In genomic region chr2:165387370-165387769, GRCm38 (mm10) we compare ENCODE assay signal across 8 mouse cellular contexts. TPM values are rescaled to one million over a fixed set of nuclear protein-coding genes. Genes with fewer than 3 reads are reported as not detected.
DNase-seq lines count a peak whose midpoint lies in the region; ATAC-seq lines count a peak whose summit lies in the region.

No protein-coding gene starts in this region.

- 14% methylated on average over 4 of the region's 4 CpGs for WGBS in heart, embryonic 14.5 days
- 8% methylated on average over 4 of the region's 4 CpGs for WGBS in hindbrain, embryonic 10.5 days
- WGBS in midbrain, embryonic 11.5 days = 4% methylated on average over 4 of the region's 4 CpGs

- peak overlapping the region; percentile 76 to 83 for H3K4me3 ChIP-seq in heart, embryonic 14.5 days (ENCODE audit: control insufficient read depth in 1 of 2, insufficient read depth in 1 of 2, low read depth in 1 of 2, low read length in 2 of 2)
- H3K4me3 ChIP-seq in hindbrain, embryonic 10.5 days = peak overlapping the region; percentile 64
- peak overlapping the region; percentile 82 for H3K4me3 ChIP-seq in midbrain, embryonic 11.5 days (ENCODE audit: low read depth, low read length)

- intact Hi-C loops in heart, postnatal 10 days (cut with DNase I) = no loop called here
- intact Hi-C loops in left cerebral cortex, postnatal 25 days (cut with DNase I) = no loop called here

- H3K27ac ChIP-seq in heart, embryonic 14.5 days (replicated peaks in 1 of 2; ENCODE audit: control insufficient read depth in 1 of 2, insufficient read depth in 1 of 2, low read depth in 2 of 2, low read length in 2 of 2) = peak overlapping the region; percentile 83 to 90
- peak overlapping the region; percentile 95 for H3K27ac ChIP-seq in hindbrain, embryonic 10.5 days
- peak overlapping the region; percentile 86 for H3K27ac ChIP-seq in midbrain, embryonic 11.5 days (ENCODE audit: low read depth, low read length)

- peak overlapping the region; percentile 93 for H3K9ac ChIP-seq in heart, embryonic 14.5 days (ENCODE audit: low read length)
- peak overlapping the region; percentile 95 for H3K9ac ChIP-seq in midbrain, embryonic 11.5 days (ENCODE audit: low read length)

- peaks cover 7 to 21% of the 10 kb centered on the region in 2 experiments for H3K4me1 ChIP-seq in heart, embryonic 14.5 days (ENCODE audit: control insufficient read depth in 2 of 2, insufficient read depth in 2 of 2, low read length in 2 of 2)
- peaks cover 25% of the 10 kb centered on the region for H3K4me1 ChIP-seq in hindbrain, embryonic 10.5 days (replicated peaks)
- H3K4me1 ChIP-seq in midbrain, embryonic 11.5 days (ENCODE audit: control insufficient read depth, insufficient read depth, low read length) = peaks cover 7% of the 10 kb centered on the region

- H3K9me3 ChIP-seq in heart, embryonic 14.5 days (ENCODE audit: control insufficient read depth, low read length) = peaks cover 2% of the 10 kb centered on the region; the same call in 1 of the 2 replicates
- no peaks in the 10 kb centered on the region for H3K9me3 ChIP-seq in hindbrain, embryonic 10.5 days
- no peaks in the 10 kb centered on the region for H3K9me3 ChIP-seq in midbrain, embryonic 11.5 days (ENCODE audit: control insufficient read depth, low read length)

- DNase-seq in heart, postnatal 10 days = no peak
- peak; percentile 30 for DNase-seq in adipocyte (ENCODE audit: low spot score)
- DNase-seq in hindbrain, embryonic 10.5 days (ENCODE audit: low spot score) = no peak
- DNase-seq in midbrain, embryonic 11.5 days (ENCODE audit: low spot score, missing footprints) = peak; percentile 92
- no peak for DNase-seq in adrenal gland, adult 8-10 months
- no peak for DNase-seq in left cerebral cortex, postnatal 25 days (ENCODE audit: low spot score in 2 of 2)
- no peak for DNase-seq in frontal cortex, postnatal 14 days (ENCODE audit: low spot score in 2 of 2)

- peak overlapping the region; percentile 81 for H3K4me2 ChIP-seq in heart, embryonic 14.5 days (ENCODE audit: low read length)
- H3K4me2 ChIP-seq in midbrain, embryonic 11.5 days = peak overlapping the region; percentile 70

- no peaks in the 10 kb centered on the region for H3K27me3 ChIP-seq in heart, embryonic 14.5 days (ENCODE audit: control insufficient read depth, insufficient read depth, low read length)
- H3K27me3 ChIP-seq in hindbrain, embryonic 10.5 days (ENCODE audit: insufficient read depth, poor library complexity, severe bottlenecking) = no peaks in the 10 kb centered on the region
- H3K27me3 ChIP-seq in midbrain, embryonic 11.5 days (ENCODE audit: control insufficient read depth, insufficient read depth, low read length) = no peaks in the 10 kb centered on the region

- H3K36me3 ChIP-seq in heart, embryonic 14.5 days (ENCODE audit: control insufficient read depth, insufficient read depth, low read length) = peaks cover 46% of the 10 kb centered on the region
- H3K36me3 ChIP-seq in hindbrain, embryonic 10.5 days = peaks cover 46% of the 10 kb centered on the region
- H3K36me3 ChIP-seq in midbrain, embryonic 11.5 days (ENCODE audit: control insufficient read depth, insufficient read depth, low read length) = peaks cover 36% of the 10 kb centered on the region

- no peak for ATAC-seq in heart, embryonic 14.5 days (ENCODE audit: insufficient number of reproducible peaks, insufficient read depth, low FRiP score, low read depth)
- ATAC-seq in midbrain, embryonic 11.5 days (ENCODE audit: low FRiP score) = no peak

RNA-seq across cellular contexts. Expression of gene Zfp334, which starts 0.7 kb away (rescaled TPM):
- 6.6 and 6.7 TPM in 2 replicates for polyA plus RNA-seq in heart, embryonic 14.5 days (2014; fragmentation: Nextera tagmentation; extraction: Ambion mirVana)
- 1 to 10 TPM; 3.4 to 4.1 TPM for total RNA-seq in heart, postnatal 10 days (2021)
- polyA plus RNA-seq in hindbrain, embryonic 10.5 days (2016; fragmentation: Nextera tagmentation; extraction: Ambion mirVana) = 16.9 and 19.9 TPM in 2 replicates
- 24.1 and 25.6 TPM in 2 replicates for polyA plus RNA-seq in midbrain, embryonic 11.5 days (2014; fragmentation: Nextera tagmentation; extraction: Ambion mirVana)
- 1 to 10 TPM; 5.3 to 7.5 (median 6.3) TPM for total RNA-seq in adrenal gland, adult 8-10 months (2022)
- total RNA-seq in left cerebral cortex, postnatal 25 days (2021) = 10 to 100 TPM; 14.0 to 14.2 TPM

RNA-seq across cellular contexts. Expression of gene Ocstamp, which starts 12.8 kb away (rescaled TPM):
- polyA plus RNA-seq in heart, embryonic 14.5 days (2014; fragmentation: Nextera tagmentation; extraction: Ambion mirVana) = not detected in 2 replicates
- not detected for total RNA-seq in heart, postnatal 10 days (2021)
- polyA plus RNA-seq in hindbrain, embryonic 10.5 days (2016; fragmentation: Nextera tagmentation; extraction: Ambion mirVana) = 0.07 TPM in 1 of 2 replicates, not detected in the other
- 0.04 and 0.11 TPM in 2 replicates for polyA plus RNA-seq in midbrain, embryonic 11.5 days (2014; fragmentation: Nextera tagmentation; extraction: Ambion mirVana)
- total RNA-seq in adrenal gland, adult 8-10 months (2022) = under 1 TPM; 0.14 to 0.17 (median 0.16) TPM
- total RNA-seq in left cerebral cortex, postnatal 25 days (2021) = not detected

RNA-seq across cellular contexts. Expression of gene Zfp663, which starts 18.8 kb away (rescaled TPM):
- 0.39 TPM in 1 of 2 replicates, not detected in the other for polyA plus RNA-seq in heart, embryonic 14.5 days (2014; fragmentation: Nextera tagmentation; extraction: Ambion mirVana)
- total RNA-seq in heart, postnatal 10 days (2021) = not detected
- 5.5 and 6.7 TPM in 2 replicates for polyA plus RNA-seq in hindbrain, embryonic 10.5 days (2016; fragmentation: Nextera tagmentation; extraction: Ambion mirVana)
- 9.0 and 10.1 TPM in 2 replicates for polyA plus RNA-seq in midbrain, embryonic 11.5 days (2014; fragmentation: Nextera tagmentation; extraction: Ambion mirVana)
- total RNA-seq in adrenal gland, adult 8-10 months (2022) = not detected
- total RNA-seq in left cerebral cortex, postnatal 25 days (2021) = under 1 TPM in 1 of 2 experiments, not detected in 1; 0.50 TPM

Comparison
In these comparisons a context has a peak if more than half of its experiments do, and no peak if none do; other contexts are left out.
1. DNase-seq: peak in adipocyte (single experiment) and midbrain, embryonic 11.5 days (single experiment); none in heart, postnatal 10 days (0 of 2), hindbrain, embryonic 10.5 days (single experiment), adrenal gland, adult 8-10 months (single experiment), left cerebral cortex, postnatal 25 days (0 of 2) and frontal cortex, postnatal 14 days (0 of 2).
2. Peak in every context shown above with its lines, with median percentiles within 50 percentile points of each other: H3K27ac ChIP-seq and H3K4me3 ChIP-seq.